Mouse (Mus musculus): ENCODE results near the gene Mterf4.

DNA sequence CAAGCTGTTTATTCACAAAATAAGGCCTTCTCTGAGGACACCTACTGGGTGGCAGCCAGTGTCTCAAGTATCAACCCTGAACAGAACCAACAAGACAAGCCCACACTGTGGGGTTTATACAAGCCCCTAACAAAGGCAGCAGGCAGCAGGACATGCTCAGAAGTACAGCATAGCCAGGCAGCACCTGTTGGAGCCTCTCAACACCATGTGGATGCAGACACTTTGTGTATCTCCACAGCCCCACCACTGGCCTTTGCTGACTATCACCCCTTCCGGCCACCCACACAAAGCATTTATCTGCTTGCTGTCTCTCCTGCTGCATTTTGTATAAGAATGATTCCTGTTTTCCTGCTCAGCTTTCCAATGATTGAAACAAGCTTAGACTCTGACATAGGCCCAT, 48.2 kb downstream of the Mterf4 start:
- no peak for TF ChIP-seq POLR2A (IDR thresholded peaks at IDR 0.05; ENCODE audit: low read depth, low read length)
- TF ChIP-seq CTCF (IDR thresholded peaks at IDR 0.05; ENCODE audit: extremely low read depth, insufficient read length, insufficient replicate concordance, low read depth, low read length): no peak

All from small intestine, adult 2 months (tissue).